Mouse (Mus musculus) liver, postnatal 0 days (tissue): ENCODE results near the gene Donson. TPM values are rescaled to one million over a fixed set of nuclear protein-coding genes. Genes with fewer than 3 reads are reported as not detected.

ENCODE experiments used
- ATAC-seq: fragments of 200-750 bp; cut with Nextera tagmentation; 2 replicates; pipeline ENCODE4 v1.8.0; 2017; ENCODE audit warnings: mild to moderate bottlenecking, moderate library complexity
- DNase-seq: peaks from one replicate; pipeline ENCODE4 v3.0.0-alpha.2; 2016
- H3K27ac ChIP-seq: fragments of 300-500 bp; sonication (generic); 2 replicates; pipeline ENCODE4 v1.5.1; 2014; ENCODE audit warnings: antibody characterized with exemption, moderate library complexity, mild to moderate bottlenecking, low read depth
- H3K27me3 ChIP-seq: fragments of 300-500 bp; sonication (generic); 2 replicates; pipeline ENCODE4 v1.6.1; 2014; ENCODE audit warnings: low read length, control low read depth, mixed read lengths; ENCODE audit not compliant: insufficient read depth
- H3K36me3 ChIP-seq: fragments of 300-500 bp; sonication (generic); replicated peaks from 2 replicates; pipeline ENCODE4 v1.6.1; 2014; ENCODE audit warnings: mild to moderate bottlenecking, control low read depth, low read length, moderate library complexity, mixed read lengths; ENCODE audit not compliant: insufficient read depth
- H3K4me1 ChIP-seq: fragments of 300-500 bp; sonication (generic); 2 replicates; pipeline ENCODE4 v1.6.1; 2014; ENCODE audit warnings: antibody characterized with exemption, mild to moderate bottlenecking, control low read depth; ENCODE audit not compliant: insufficient read depth
- H3K4me2 ChIP-seq: fragments of 300-500 bp; sonication (generic); 2 replicates; pipeline ENCODE4 v1.6.1; 2014; ENCODE audit warnings: low read depth, mild to moderate bottlenecking, low read length, moderate library complexity, mixed read lengths
- H3K4me3 ChIP-seq: fragments of 300-500 bp; sonication (generic); 2 replicates; pipeline ENCODE4 v1.5.1; 2014; ENCODE audit warnings: low read depth, low read length
- H3K9ac ChIP-seq: fragments of 300-500 bp; sonication (generic); replicated peaks from 2 replicates; pipeline ENCODE4 v1.6.1; 2014; ENCODE audit warnings: mild to moderate bottlenecking, moderate library complexity
- H3K9me3 ChIP-seq: fragments of 300-500 bp; sonication (generic); 2 replicates; pipeline ENCODE4 v1.6.1; 2016; ENCODE audit warnings: mild to moderate bottlenecking, control low read depth, low read length, mixed read lengths
- CTCF ChIP-seq: sonication (generic); IDR thresholded peaks from 2 replicates; pipeline ENCODE4 v1.5.1; 2016; ENCODE audit warnings: antibody characterized with exemption, low read depth
- EP300 ChIP-seq: IDR thresholded peaks from 2 replicates; pipeline ENCODE4 v1.6.1; 2016; ENCODE audit warnings: antibody characterized with exemption, low read depth, mild to moderate bottlenecking
- WGBS: fragments of 180-500 bp; shearing (Covaris S2); extraction: QIAGEN DNeasy Blood & Tissue Kit; methylation state at CpG from one replicate; pipeline ENCODE4 v1.1.7; 2014; ENCODE audit not compliant: insufficient replicate concordance; 5-methylcytosine and 5-hydroxymethylcytosine counted together
- polyA plus RNA-seq: library from polyadenylated mRNA; unstranded; fragments of >200 nt; fragmentation: Nextera tagmentation; extraction: Ambion mirVana; gene quantifications from 2 replicates; pipeline ENCODE4 v1.2.1, GENCODE M21; 2015

Gene Donson
- polyA plus RNA-seq, 1 experiment from 2014 or later, result 14.2 TPM

DNA sequence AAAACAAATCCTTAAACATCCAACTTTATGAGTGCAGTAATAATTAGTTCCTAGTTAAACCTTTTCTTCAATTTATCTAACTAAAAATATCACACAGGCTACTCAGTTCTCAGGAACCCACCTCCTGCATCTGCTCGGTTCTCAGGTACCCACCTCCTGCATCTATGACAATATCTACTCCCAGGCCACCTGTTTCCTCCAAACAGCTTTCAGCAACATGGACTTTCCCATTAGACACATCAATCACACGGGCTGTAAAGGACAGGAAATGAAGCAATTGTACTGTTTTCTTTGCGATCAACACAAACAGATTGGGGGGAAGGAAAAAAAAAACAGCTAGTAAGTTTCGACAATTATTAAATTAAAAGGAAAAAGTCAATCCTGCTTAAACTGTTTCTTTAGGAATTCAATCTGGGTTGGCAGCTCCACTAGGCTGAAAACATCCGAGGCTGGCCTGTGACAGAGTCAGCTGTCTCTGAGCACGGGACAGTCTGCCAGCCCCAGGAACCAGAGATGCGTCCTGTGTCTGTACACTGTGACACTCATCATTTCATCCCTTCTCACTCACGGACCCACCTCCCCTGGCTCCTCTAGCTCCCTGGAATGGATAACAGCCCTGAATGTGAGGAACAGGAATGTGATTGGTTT, 6.7 kb upstream of the Donson start:
- H3K27me3 ChIP-seq, result no peaks in the 10 kb centered on the region
- ATAC-seq, result no peak
- H3K36me3 ChIP-seq, result peaks cover 29% of the 10 kb centered on the region
- no peak overlapping the region for H3K9ac ChIP-seq
- TF ChIP-seq EP300 (no peak), CTCF (no peak)
- no peak overlapping the region for H3K4me3 ChIP-seq
- H3K27ac ChIP-seq, result no peak overlapping the region
- peaks cover 2% of the 10 kb centered on the region; the same call in 1 of the 2 replicates for H3K4me1 ChIP-seq
- no peak overlapping the region; the same call in 1 of the 2 replicates for H3K4me2 ChIP-seq
- WGBS, result 43% methylated on average over 8 of the region's 8 CpGs
- no peak for DNase-seq
- H3K9me3 ChIP-seq, result no peaks in the 10 kb centered on the region

GRCm38 (mm10) chr16:91694455-91695084, 6.0 kb upstream of the Donson start:
- no peaks in the 10 kb centered on the region for H3K9me3 ChIP-seq
- H3K36me3 ChIP-seq, result peaks cover 28% of the 10 kb centered on the region
- ATAC-seq (peak; percentile 87), DNase-seq (peak; percentile 86)
- H3K27ac ChIP-seq, result no peak overlapping the region
- peak; percentile 98 for TF ChIP-seq CTCF
- TF ChIP-seq EP300, result no peak
- H3K4me2 ChIP-seq, result no peak overlapping the region; the same call in 1 of the 2 replicates
- H3K27me3 ChIP-seq, result no peaks in the 10 kb centered on the region
- peaks cover 2% of the 10 kb centered on the region; the same call in 1 of the 2 replicates for H3K4me1 ChIP-seq
- no peak overlapping the region for H3K9ac ChIP-seq
- no peak overlapping the region for H3K4me3 ChIP-seq
- WGBS, result 26% methylated on average over 14 of the region's 14 CpGs

GRCm38 (mm10) chr16:91689791-91690190, 1.2 kb upstream of the Donson start:
- no peak for ATAC-seq
- Histone ChIP-seq H3K36me3 (peaks cover 22% of the 10 kb centered on the region), H3K4me3 (peak overlapping the region; percentile 97), H3K27ac (peak overlapping the region; percentile 84; the same call in 1 of the 2 replicates), H3K4me1 (peaks cover 15% of the 10 kb centered on the region), H3K9ac (peak overlapping the region; percentile 99), H3K27me3 (no peaks in the 10 kb centered on the region), H3K4me2 (peak overlapping the region; percentile 98), H3K9me3 (no peaks in the 10 kb centered on the region)
- DNase-seq, result no peak
- WGBS, result 25% methylated on average over 7 of the region's 7 CpGs
- TF ChIP-seq CTCF, result no peak

GRCm38 (mm10) chr16:91688023-91688618, 449 bp downstream of the Donson start:
- peaks cover 13% of the 10 kb centered on the region for H3K4me1 ChIP-seq
- no peaks in the 10 kb centered on the region for H3K9me3 ChIP-seq
- ATAC-seq, result peak; percentile 38
- 2% methylated on average over 45 of the region's 51 CpGs for WGBS
- no peaks in the 10 kb centered on the region for H3K27me3 ChIP-seq
- H3K4me3 ChIP-seq, result peak overlapping the region; percentile 97
- H3K27ac ChIP-seq, result peak overlapping the region; percentile 84
- H3K36me3 ChIP-seq, result peaks cover 36% of the 10 kb centered on the region
- DNase-seq, result no peak
- TF ChIP-seq CTCF, result no peak
- no peak for TF ChIP-seq EP300
- peak overlapping the region; percentile 98 for H3K4me2 ChIP-seq
- peak overlapping the region; percentile 99 for H3K9ac ChIP-seq

DNA sequence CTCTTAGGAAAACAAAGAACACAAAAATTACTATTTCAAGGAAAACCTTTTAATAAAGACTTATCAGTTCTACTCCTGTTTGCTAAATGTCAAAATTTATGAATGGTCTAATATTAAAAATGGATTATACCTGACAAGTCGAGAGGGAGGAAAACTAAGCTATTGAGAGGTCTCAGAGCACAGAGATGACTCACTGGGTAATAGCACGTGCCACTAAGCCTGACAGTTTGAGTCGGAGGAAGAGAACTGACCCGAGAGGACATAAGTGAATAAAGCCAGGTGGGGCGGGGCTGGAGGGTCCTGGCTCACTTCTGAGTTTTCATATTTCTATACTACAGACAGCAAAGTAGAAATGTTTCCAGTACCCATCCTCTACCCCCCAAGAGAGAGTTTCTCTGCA, 2.2 kb downstream of the Donson start:
- Histone ChIP-seq H3K4me1 (peaks cover 13% of the 10 kb centered on the region), H3K27ac (no peak overlapping the region), H3K27me3 (no peaks in the 10 kb centered on the region), H3K9me3 (no peaks in the 10 kb centered on the region), H3K9ac (no peak overlapping the region), H3K4me3 (no peak overlapping the region), H3K36me3 (peaks cover 49% of the 10 kb centered on the region), H3K4me2 (no peak overlapping the region)
- WGBS, result 85% methylated on average over 5 of the region's 5 CpGs
- no peak for DNase-seq
- TF ChIP-seq EP300 (no peak), CTCF (no peak)
- ATAC-seq, result no peak

DNA sequence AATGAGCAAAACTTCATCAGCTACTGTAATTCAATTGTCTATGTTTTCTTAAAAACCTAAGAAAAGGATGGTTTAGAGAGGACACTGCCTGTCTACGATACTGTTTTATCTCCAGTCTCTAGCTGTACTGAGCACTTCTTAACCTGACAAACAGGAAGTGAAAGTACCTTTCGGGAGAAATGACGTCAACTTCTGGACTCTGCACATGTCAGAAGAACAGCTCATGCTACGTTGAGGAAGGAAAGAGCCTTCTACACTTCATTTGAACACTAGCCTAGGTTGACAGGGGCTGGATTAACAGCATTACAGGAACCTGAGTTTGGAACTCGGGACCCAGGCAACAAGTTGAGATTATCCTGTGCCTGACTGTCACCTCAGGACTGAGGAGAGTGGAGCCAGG, 3.0 kb downstream of the Donson start:
- DNase-seq (no peak), ATAC-seq (no peak)
- Histone ChIP-seq H3K36me3 (peaks cover 54% of the 10 kb centered on the region), H3K9me3 (no peaks in the 10 kb centered on the region), H3K4me3 (no peak overlapping the region), H3K9ac (peak overlapping the region; percentile 28), H3K4me1 (peaks cover 13% of the 10 kb centered on the region), H3K27me3 (no peaks in the 10 kb centered on the region), H3K27ac (no peak overlapping the region), H3K4me2 (peak overlapping the region; percentile 33)
- WGBS, result 45% methylated on average over 5 of the region's 5 CpGs
- TF ChIP-seq EP300 (no peak), CTCF (no peak)
